Mouse (Mus musculus) heart, adult 2 months (tissue): ENCODE measurements around the gene Notch1. TPM values are rescaled to one million over a fixed set of nuclear protein-coding genes. Genes with fewer than 3 reads are reported as not detected.

Experiments used
- DNase-seq, 2 experiments: peaks; one replicate each; pipeline ENCODE4 v3.0.0; 2021
- H3K27ac ChIP-seq: fragments of 200-600 bp; 2 replicates; pipeline ENCODE4 v1.8.1; 2022
- H3K27me3 ChIP-seq: fragments of 200-500 bp; 2 replicates; pipeline ENCODE4 v1.6.1; 2012; ENCODE audit warnings: mild to moderate bottlenecking, low read length, inconsistent platforms, mixed read lengths; ENCODE audit not compliant: control insufficient read depth, insufficient read depth
- H3K36me3 ChIP-seq: fragments of 200-500 bp; 2 replicates; pipeline ENCODE4 v1.6.1; 2012; ENCODE audit warnings: low read length, inconsistent platforms; ENCODE audit not compliant: control insufficient read depth, insufficient read depth
- H3K4me1 ChIP-seq: fragments of 200-500 bp; 2 replicates; pipeline ENCODE4 v1.6.1; 2011; ENCODE audit warnings: low read length; ENCODE audit not compliant: control insufficient read depth, insufficient read depth
- H3K4me3 ChIP-seq: fragments of 200-600 bp; 2 replicates; pipeline ENCODE4 v1.8.1; 2022
- H3K79me2 ChIP-seq: fragments of 200-500 bp; replicated peaks from 2 replicates; pipeline ENCODE4 v1.6.1; 2012; ENCODE audit warnings: mild to moderate bottlenecking, inconsistent platforms, low read length, moderate library complexity, mixed read lengths; ENCODE audit not compliant: control insufficient read depth, insufficient read depth
- H3K9ac ChIP-seq: fragments of 200-500 bp; 2 replicates; pipeline ENCODE4 v1.6.1; 2012; ENCODE audit warnings: low read depth, mild to moderate bottlenecking, control low read depth, inconsistent platforms, low read length, mixed read lengths
- CTCF ChIP-seq: fragments of 200-600 bp; IDR thresholded peaks from 2 replicates; pipeline ENCODE4 v1.8.1; 2022; ENCODE audit warnings: antibody characterized with exemption, mild to moderate bottlenecking, moderate library complexity
- EP300 ChIP-seq: fragments of 200-500 bp; IDR thresholded peaks from 2 replicates; pipeline ENCODE4 v1.6.1; 2011; ENCODE audit warnings: low read depth, low read length, control low read depth; ENCODE audit not compliant: insufficient read depth
- POLR2A ChIP-seq: fragments of 200-500 bp; IDR thresholded peaks from 2 replicates; pipeline ENCODE4 v1.6.1; 2011; ENCODE audit warnings: mild to moderate bottlenecking, low read depth, low read length, control low read depth; ENCODE audit not compliant: insufficient read depth
- WGBS: fragments of 180-500 bp; shearing (Covaris S2); methylation state at CpG from one replicate; pipeline ENCODE4 v1.1.7; 2018; 5-methylcytosine and 5-hydroxymethylcytosine counted together
- intact Hi-C: fragments of 180-260 bp; cut with DNase I; formaldehyde crosslinking; loops from one replicate; pipeline ENCODE4 v1.15.1; 2025
- microRNA-seq, 2 experiments: library from miRNA; unstranded; fragments of <30 nt; microRNA quantifications; one replicate each; pipeline ENCODE4 v1.2.0; 2021
- polyA plus RNA-seq: library from polyadenylated mRNA; depleted of rRNA; stranded (reverse); fragments of >200 nt; gene quantifications from 2 replicates; pipeline ENCODE4 v1.2.3, GENCODE M21; 2012; rRNA removed
- total RNA-seq, 2 experiments: library from RNA; stranded (reverse); gene quantifications; 2 replicates each; pipeline ENCODE4 v1.2.3; 2021

Gene Notch1
- total and polyA plus RNA-seq, 3 experiments, result 23.2 to 32.4 (median 31.6) TPM

DNA sequence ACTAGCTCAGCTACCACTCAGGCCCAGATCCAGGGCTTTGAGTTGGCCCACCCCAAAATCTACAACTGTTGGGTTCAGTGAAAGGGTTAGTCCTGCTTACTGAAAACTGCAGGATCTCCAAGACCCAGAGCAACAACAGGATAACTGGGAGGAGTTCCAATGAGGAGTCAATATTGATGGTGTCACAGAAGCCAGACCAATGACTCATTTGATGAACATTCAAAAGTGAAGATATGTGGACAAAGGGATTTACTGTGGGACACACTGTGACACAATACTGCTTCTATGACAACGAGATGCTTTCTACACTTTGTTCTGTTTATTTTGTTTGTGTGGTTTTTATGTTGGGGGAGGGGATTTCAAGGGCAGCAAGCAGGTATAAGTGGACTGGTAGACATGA is 98.3 kb downstream of the Notch1 start:
- no peak overlapping the region for H3K27ac ChIP-seq
- H3K36me3 ChIP-seq, result no peaks in the 10 kb centered on the region; the same call in 1 of the 2 replicates

DNA sequence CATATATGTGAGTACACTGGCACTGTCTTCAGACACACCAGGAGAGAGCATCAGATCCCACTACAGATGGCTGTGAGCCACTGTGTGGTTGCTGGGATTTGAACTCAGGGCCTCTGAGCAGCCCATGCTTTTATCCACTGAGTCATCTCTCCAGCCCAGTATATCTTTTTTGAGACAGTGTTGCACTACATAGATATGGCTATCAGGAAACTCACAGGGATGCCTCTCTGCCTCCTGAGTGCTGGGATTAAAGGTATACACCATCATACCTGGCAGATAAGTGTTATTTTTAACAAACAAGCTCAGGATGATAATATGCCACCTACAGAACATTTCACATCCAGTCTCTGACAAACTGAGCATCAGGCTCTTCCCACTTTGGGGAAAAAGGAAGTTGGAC is 99.4 kb downstream of the Notch1 start:
- Histone ChIP-seq H3K4me1 (no peaks in the 10 kb centered on the region), H3K4me3 (no peak overlapping the region), H3K36me3 (no peaks in the 10 kb centered on the region; the same call in 1 of the 2 replicates), H3K27ac (no peak overlapping the region), H3K9ac (no peak overlapping the region), H3K27me3 (no peaks in the 10 kb centered on the region), H3K79me2 (no peaks in the 10 kb centered on the region)
- no peak for TF ChIP-seq POLR2A
- TF ChIP-seq EP300, result no peak
- no peak for TF ChIP-seq CTCF
- DNase-seq, result no peak
- intact Hi-C loops, result no loop called here

More for the DNA sequence above, 98.3 kb downstream of the Notch1 start:
- Histone ChIP-seq H3K79me2 (no peaks in the 10 kb centered on the region), H3K27me3 (no peaks in the 10 kb centered on the region), H3K4me3 (no peak overlapping the region), H3K4me1 (no peaks in the 10 kb centered on the region), H3K9ac (no peak overlapping the region)
- intact Hi-C loops, result no loop called here
- no peak for DNase-seq
- no peak for TF ChIP-seq EP300
- no peak for TF ChIP-seq CTCF
- TF ChIP-seq POLR2A, result no peak
- 74% methylated on average over 1 of the region's 1 CpGs for WGBS

DNA sequence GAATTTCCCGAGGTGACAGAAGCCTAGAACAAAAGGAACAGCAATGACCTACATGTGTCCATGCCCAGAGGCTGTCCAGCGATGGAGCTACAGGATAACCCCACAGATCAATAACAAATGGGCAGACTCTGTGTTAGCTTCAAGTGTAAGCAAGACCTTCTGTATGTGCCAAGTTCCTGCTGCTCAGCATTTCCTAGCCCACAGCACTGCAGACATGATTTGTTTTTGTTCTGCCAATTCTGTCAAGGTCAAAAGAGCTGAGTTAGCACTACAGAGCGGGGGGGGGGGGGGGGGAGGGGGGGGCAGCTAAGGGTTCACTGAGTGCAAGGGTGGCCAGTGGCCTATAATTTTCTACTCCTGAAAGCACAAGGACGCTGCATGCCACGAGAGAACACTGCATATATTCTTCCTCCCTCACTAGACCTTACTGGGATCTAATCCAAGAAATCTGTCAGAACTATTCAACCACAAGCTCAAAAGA is 105.5 kb downstream of the Notch1 start:
- 32% methylated on average over 5 of the region's 5 CpGs for WGBS
- no peaks in the 10 kb centered on the region for H3K27me3 ChIP-seq
- H3K36me3 ChIP-seq, result no peaks in the 10 kb centered on the region; the same call in 1 of the 2 replicates
- H3K4me3 ChIP-seq, result no peak overlapping the region
- DNase-seq, result no peak
- TF ChIP-seq EP300 (no peak), POLR2A (no peak), CTCF (no peak)
- intact Hi-C loops, result no loop called here
- H3K4me1 ChIP-seq, result peaks cover 15% of the 10 kb centered on the region
- H3K27ac ChIP-seq, result no peak overlapping the region; the same call in 1 of the 2 replicates
- H3K79me2 ChIP-seq, result peaks cover 7% of the 10 kb centered on the region
- H3K9ac ChIP-seq, result no peak overlapping the region

DNA sequence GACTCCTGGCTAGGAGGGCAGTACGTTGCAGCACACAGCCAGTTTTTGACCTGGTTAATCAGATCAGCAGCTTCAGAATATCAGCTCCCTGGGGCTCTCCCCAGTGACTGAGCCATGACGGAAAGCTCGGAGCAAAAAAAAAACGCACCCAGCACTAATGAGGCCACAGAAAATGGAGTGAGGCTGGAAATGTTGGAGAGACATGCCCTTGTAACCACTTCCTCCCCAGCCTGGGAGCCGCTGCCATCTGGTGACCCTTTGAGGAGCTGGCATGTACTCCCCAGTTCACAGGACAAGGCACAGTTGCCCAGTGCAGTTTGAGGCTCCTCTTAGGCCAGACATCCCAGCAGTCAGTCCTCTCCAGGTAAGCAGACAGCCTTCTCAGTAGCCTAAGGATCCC is 106.4 kb downstream of the Notch1 start:
- H3K79me2 ChIP-seq, result peaks cover 7% of the 10 kb centered on the region
- intact Hi-C loops, result no loop called here
- no peak overlapping the region for H3K27ac ChIP-seq

DNA sequence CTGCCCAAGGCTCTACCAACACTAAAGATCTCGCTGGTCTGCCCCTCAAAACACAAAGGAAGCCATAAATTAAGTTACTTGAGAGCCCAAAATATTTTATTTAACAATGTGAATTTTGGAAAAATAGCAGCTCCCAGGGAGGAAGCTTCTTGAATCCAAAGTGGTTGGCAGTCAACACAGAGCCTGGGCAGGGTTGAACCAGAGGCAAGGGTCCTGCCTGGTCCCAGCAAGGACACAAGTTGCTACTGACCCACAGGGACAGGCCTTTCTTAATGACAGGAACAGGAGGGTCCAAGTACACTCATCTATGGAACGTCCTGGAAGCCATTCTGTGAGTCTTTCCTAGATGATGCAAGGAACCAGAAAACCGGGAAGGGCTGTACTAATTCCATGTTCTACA is 107.1 kb downstream of the Notch1 start:
- no peak for TF ChIP-seq POLR2A
- no peak for TF ChIP-seq EP300
- TF ChIP-seq CTCF, result no peak
- intact Hi-C loops, result loop anchor here (1.0 to 2.0 kb wide), 3 partner anchors 35 to 84 kb away; partner anchors contain the start of genes Dnlz and Sec16a
- H3K36me3 ChIP-seq, result no peaks in the 10 kb centered on the region; the same call in 1 of the 2 replicates
- no peak for DNase-seq
- H3K4me3 ChIP-seq, result no peak overlapping the region; the same call in 1 of the 2 replicates
- H3K27ac ChIP-seq, result no peak overlapping the region; the same call in 1 of the 2 replicates
- peaks cover 7% of the 10 kb centered on the region for H3K79me2 ChIP-seq
- H3K27me3 ChIP-seq, result no peaks in the 10 kb centered on the region
- peaks cover 17% of the 10 kb centered on the region for H3K4me1 ChIP-seq
- no peak overlapping the region for H3K9ac ChIP-seq
- 53% methylated on average over 3 of the region's 3 CpGs for WGBS

More for the DNA sequence above, 106.4 kb downstream of the Notch1 start:
- WGBS, result 75% methylated on average over 5 of the region's 5 CpGs
- no peak overlapping the region for H3K4me3 ChIP-seq
- no peak for DNase-seq
- TF ChIP-seq CTCF, result no peak
- TF ChIP-seq EP300, result no peak
- TF ChIP-seq POLR2A, result no peak
- H3K9ac ChIP-seq, result no peak overlapping the region
- H3K36me3 ChIP-seq, result no peaks in the 10 kb centered on the region; the same call in 1 of the 2 replicates
- H3K4me1 ChIP-seq, result peaks cover 17% of the 10 kb centered on the region
- H3K27me3 ChIP-seq, result no peaks in the 10 kb centered on the region

DNA sequence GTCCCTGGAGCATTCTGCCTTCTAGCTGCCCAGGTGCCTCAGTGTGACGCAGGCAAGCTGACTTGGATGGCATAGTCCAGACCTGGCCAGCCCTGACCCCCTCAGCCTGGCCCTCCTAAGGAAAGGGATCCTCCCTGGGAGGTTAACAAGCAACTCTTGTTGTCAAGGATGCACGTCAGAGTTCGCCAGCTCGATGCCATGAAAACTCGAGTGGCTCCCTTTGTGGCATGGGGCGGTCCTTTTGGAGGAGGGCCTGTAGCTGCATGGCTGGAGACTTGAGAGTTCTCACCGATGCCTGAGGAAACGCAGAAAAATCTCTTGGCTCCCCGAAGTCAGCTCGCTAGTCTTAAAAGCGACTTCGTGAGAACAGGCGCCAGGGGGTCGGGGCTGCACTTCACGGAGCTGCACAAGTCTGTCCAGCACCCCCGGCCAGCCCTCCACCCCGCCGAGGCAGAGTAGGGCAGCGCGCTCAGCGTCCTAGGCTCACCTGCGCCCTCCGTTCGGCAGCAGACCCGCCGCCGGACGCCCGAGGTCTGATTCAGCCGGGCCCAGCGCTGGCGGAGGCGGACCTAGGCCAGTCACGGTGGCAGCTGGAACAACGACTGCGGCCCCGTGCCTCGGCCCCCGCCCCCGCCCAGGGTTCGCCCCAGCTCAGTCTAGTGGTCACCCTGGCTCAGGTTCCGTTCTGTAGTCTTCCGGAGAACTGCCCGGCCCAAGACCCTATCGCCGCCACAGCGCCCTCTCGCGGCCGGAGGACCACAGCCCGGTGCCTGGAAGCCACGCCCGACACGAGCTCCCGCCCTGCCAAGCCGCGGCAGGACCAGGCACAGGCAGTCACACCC is 107.7 kb downstream of the Notch1 start, which contains the start of gene Inpp5e:
Gene Inpp5e (minus strand): TSS at position 689 of the 842 bp plus-strand sequence.
- Histone ChIP-seq H3K9ac (peak within 1 kb of the TSS; percentile 98), H3K36me3 (no peaks in the 10 kb centered on the region; the same call in 1 of the 2 replicates), H3K27me3 (no peaks in the 10 kb centered on the region), H3K79me2 (peaks cover 7% of the 10 kb centered on the region), H3K27ac (peak within 1 kb of the TSS; percentile 96), H3K4me1 (peaks cover 17% of the 10 kb centered on the region), H3K4me3 (peak within 1 kb of the TSS; percentile 94)
- TF ChIP-seq POLR2A (0 out of 2 replicates have a peak, but pooled peaks have one; percentile 16), EP300 (peak; percentile 76), CTCF (peak; percentile 94)
- WGBS, result under 1% methylated on average over 57 of the region's 57 CpGs
- intact Hi-C loops, result loop anchor here (1.0 to 2.0 kb wide), 3 partner anchors 36 to 83 kb away; partner anchors contain the start of genes Dnlz and Sec16a
- peak; percentile 97 to 100 for DNase-seq

Small RNAs within 50 kb of the gene (microRNA-seq; reads per million reads assigned to microRNA genes)
- 0 reads per million in 2 experiments for gene Mir6996

Other genes starting within 250 kb of the Notch1 start
- gene Ccdc187, start 222.1 kb downstream of the Notch1 start, total RNA-seq, result under 1 TPM; 0.09 to 0.13 TPM
- gene Ccdc187, start 222.1 kb downstream of the Notch1 start, polyA plus RNA-seq, result 0.09 and 0.37 TPM in 2 replicates
- gene Gpsm1, start 201.1 kb downstream of the Notch1 start, total RNA-seq, result 100 to 1,000 TPM; 169 to 249 TPM
- 301 and 369 TPM in 2 replicates for gene Gpsm1, start 201.1 kb downstream of the Notch1 start, polyA plus RNA-seq
- gene Dnlz, start 164.6 kb downstream of the Notch1 start, total RNA-seq, result 10 to 100 TPM; 23.2 to 25.9 TPM
- 22.6 and 22.7 TPM in 2 replicates for gene Dnlz, start 164.6 kb downstream of the Notch1 start, polyA plus RNA-seq
- gene Card9, start 155.7 kb downstream of the Notch1 start, total RNA-seq, result 1 to 10 TPM; 1.0 to 1.2 TPM
- 2.3 and 4.1 TPM in 2 replicates for gene Card9, start 155.7 kb downstream of the Notch1 start, polyA plus RNA-seq
- gene Snapc4, start 136.0 kb downstream of the Notch1 start, total RNA-seq, result 1 to 10 TPM; 7.2 to 9.5 TPM
- gene Snapc4, start 136.0 kb downstream of the Notch1 start, polyA plus RNA-seq, result 20.4 and 24.3 TPM in 2 replicates
- 10 to 100 TPM; 40.5 to 46.9 TPM for gene Entr1, start 127.3 kb downstream of the Notch1 start, total RNA-seq
- gene Entr1, start 127.3 kb downstream of the Notch1 start, polyA plus RNA-seq, result 59.7 and 85.6 TPM in 2 replicates
- 100 to 1,000 TPM; 139 to 160 TPM for gene Pmpca, start 127.3 kb downstream of the Notch1 start, total RNA-seq
- gene Pmpca, start 127.3 kb downstream of the Notch1 start, polyA plus RNA-seq, result 69.1 and 123 TPM in 2 replicates
- gene Inpp5e, start 107.5 kb downstream of the Notch1 start, total RNA-seq, result 10 to 100 TPM; 15.8 to 16.3 TPM
- gene Inpp5e, start 107.5 kb downstream of the Notch1 start, polyA plus RNA-seq, result 22.1 and 23.6 TPM in 2 replicates
- 10 to 100 TPM; 36.3 to 40.4 TPM for gene Sec16a, start 71.4 kb downstream of the Notch1 start, total RNA-seq
- 37.5 and 50.1 TPM in 2 replicates for gene Sec16a, start 71.4 kb downstream of the Notch1 start, polyA plus RNA-seq
- gene Egfl7, start 63.4 kb upstream of the Notch1 start, total RNA-seq, result 100 to 1,000 TPM; 102 to 111 TPM
- gene Egfl7, start 63.4 kb upstream of the Notch1 start, polyA plus RNA-seq, result 499 and 610 TPM in 2 replicates
- gene Gm20532, start 70.0 kb upstream of the Notch1 start, total RNA-seq, result not detected
- not detected in 2 replicates for gene Gm20532, start 70.0 kb upstream of the Notch1 start, polyA plus RNA-seq
- 10 to 100 TPM; 52.8 to 59.2 TPM for gene Agpat2, start 87.8 kb upstream of the Notch1 start, total RNA-seq
- gene Agpat2, start 87.8 kb upstream of the Notch1 start, polyA plus RNA-seq, result 117 and 142 TPM in 2 replicates
- gene Fam69b, start 111.8 kb upstream of the Notch1 start, total RNA-seq, result 10 to 100 TPM; 20.0 to 21.1 TPM
- gene Fam69b, start 111.8 kb upstream of the Notch1 start, polyA plus RNA-seq, result 45.7 and 47.6 TPM in 2 replicates
- gene Lcn4, start 154.6 kb upstream of the Notch1 start, total RNA-seq, result not detected
- not detected in 2 replicates for gene Lcn4, start 154.6 kb upstream of the Notch1 start, polyA plus RNA-seq